Mouse (Mus musculus): ENCODE measurements around the gene Idua. TPM values are rescaled to one million over a fixed set of nuclear protein-coding genes. Genes with fewer than 3 reads are reported as not detected.

The Idua gene
- total and polyA plus RNA-seq, 3 experiments = 2.3 to 10.6 (median 5.8) TPM

DNA sequence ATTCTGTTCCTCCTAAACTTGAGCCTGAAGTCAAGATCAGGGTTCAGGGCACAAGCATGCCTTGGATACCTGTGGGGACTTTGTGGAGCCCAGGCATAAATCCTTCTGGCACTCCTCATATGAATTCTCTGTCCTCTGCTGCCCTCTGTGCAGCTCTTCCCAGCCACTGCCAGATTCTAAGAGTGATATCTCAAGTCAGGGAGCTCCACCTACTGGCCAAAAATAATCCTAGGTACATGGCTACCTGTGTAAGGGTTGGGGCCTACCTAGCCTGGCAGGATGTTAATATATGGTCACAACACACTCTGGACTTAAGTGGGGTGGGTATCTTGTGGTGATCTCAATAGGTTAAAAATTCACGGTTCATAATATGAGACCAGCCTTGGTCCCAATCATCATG, 8.3 kb upstream of the Idua start:
- H3K27me3 ChIP-seq (replicated peaks) = no peaks in the 10 kb centered on the region
- no peak overlapping the region for H3K4me2 ChIP-seq (ENCODE audit: insufficient read depth, low read depth, poor library complexity, severe bottlenecking)
- H3K36me3 ChIP-seq (replicated peaks in 1 of 2; ENCODE audit: control insufficient read depth in 1 of 2, insufficient read depth in 1 of 2, low read length in 1 of 2) = peaks cover 73 to 98% of the 10 kb centered on the region in 2 experiments
- no peaks in the 10 kb centered on the region for H3K79me2 ChIP-seq (replicated peaks; ENCODE audit: control insufficient read depth, extremely low read depth, insufficient read depth, poor library complexity, severe bottlenecking)
- H3K9me3 ChIP-seq (replicated peaks; ENCODE audit: low read length) = no peaks in the 10 kb centered on the region
- in situ Hi-C loops (cut with MboI; ENCODE audit: low pct_ligation_motif_present, low pct_unique_long_range_greater_than_20kb, low sequenced_read_pairs) = loop anchor here (25.0 kb wide), 1 partner anchor 215 kb away; the partner anchor contains the start of genes Atp5k and Mfsd7a
- TF ChIP-seq ZNF384 (IDR thresholded peaks at IDR 0.05; ENCODE audit: low read depth, low read length) (no peak), RCOR1 (conservative IDR thresholded peaks at IDR 0.05; ENCODE audit: low read depth, low read length) (no peak), ZKSCAN1 (IDR thresholded peaks at IDR 0.05; ENCODE audit: borderline replicate concordance, low read depth, low read length) (no peak), NRF1 (IDR thresholded peaks at IDR 0.05; ENCODE audit: low read depth, low read length) (no peak), SIN3A (IDR thresholded peaks at IDR 0.05; ENCODE audit: low read length) (no peak), ZC3H11A (IDR thresholded peaks at IDR 0.05; ENCODE audit: low read depth, low read length) (no peak), USF1 (IDR thresholded peaks at IDR 0.05; ENCODE audit: low read depth, low read length) (no peak), TBP (conservative IDR thresholded peaks at IDR 0.05; ENCODE audit: low read depth, low read length) (no peak), RAD21 (IDR thresholded peaks at IDR 0.05; ENCODE audit: low read depth, low read length) (peak; percentile 76), SMC3 (IDR thresholded peaks at IDR 0.05; ENCODE audit: low read depth, low read length) (peak; percentile 68), MAZ (IDR thresholded peaks at IDR 0.05; ENCODE audit: low read depth, low read length) (no peak), POLR2A (IDR thresholded peaks at IDR 0.05; ENCODE audit: low read depth, low read length) (no peak), BHLHE40 (IDR thresholded peaks at IDR 0.05; ENCODE audit: low read depth, low read length) (no peak), MEF2A (IDR thresholded peaks at IDR 0.05; ENCODE audit: borderline replicate concordance, low read depth, low read length) (no peak), CTCF (conservative IDR thresholded peaks at IDR 0.05 in 1 of 2, IDR thresholded peaks at IDR 0.05 in 1 of 2; ENCODE audit: low read depth in 2 of 2, low read length in 2 of 2) (peak; percentile 11 to 93; a peak in 2 of 4 replicates)
- H3K9ac ChIP-seq (ENCODE audit: insufficient read depth, low read depth) = no peak overlapping the region
- DNase-seq (ENCODE audit: extremely low read depth) = peak; percentile 57
- H3K4me1 ChIP-seq (ENCODE audit: control insufficient read depth in 1 of 2, insufficient read depth in 2 of 2) = no peaks in the 10 kb centered on the region
- no peak overlapping the region for H3K4me3 ChIP-seq (replicated peaks in 1 of 3; ENCODE audit: low read depth in 2 of 3, low read length in 2 of 3, poor library complexity in 1 of 3)
- dilution Hi-C loops (cut with MboI; ENCODE audit: extremely low pct_ligation_motif_present, extremely low pct_unique_long_range_greater_than_20kb, low sequenced_read_pairs) = no loop called here
- H3K27ac ChIP-seq (ENCODE audit: insufficient read depth, low read depth) = no peak overlapping the region

GRCm38 (mm10) chr5:108653341-108653740, 6.8 kb upstream of the Idua start:
- in situ Hi-C loops (cut with MboI; ENCODE audit: low pct_ligation_motif_present, low pct_unique_long_range_greater_than_20kb, low sequenced_read_pairs) = loop anchor here (25.0 kb wide), 1 partner anchor 216 kb away; the partner anchor contains the start of genes Atp5k and Mfsd7a
- no peak overlapping the region for H3K4me2 ChIP-seq (ENCODE audit: insufficient read depth, low read depth, poor library complexity, severe bottlenecking)
- peaks cover 73 to 98% of the 10 kb centered on the region in 2 experiments for H3K36me3 ChIP-seq (replicated peaks in 1 of 2; ENCODE audit: control insufficient read depth in 1 of 2, insufficient read depth in 1 of 2, low read length in 1 of 2)
- no peak overlapping the region for H3K27ac ChIP-seq (ENCODE audit: insufficient read depth, low read depth)
- H3K4me1 ChIP-seq (ENCODE audit: control insufficient read depth in 1 of 2, insufficient read depth in 2 of 2) = peaks cover 0 to 6% of the 10 kb centered on the region in 2 experiments; a peak in 1 of 4 replicates
- no peaks in the 10 kb centered on the region for H3K27me3 ChIP-seq (replicated peaks)
- no peak overlapping the region for H3K4me3 ChIP-seq (replicated peaks in 1 of 3; ENCODE audit: low read depth in 2 of 3, low read length in 2 of 3, poor library complexity in 1 of 3)
- H3K9ac ChIP-seq (ENCODE audit: insufficient read depth, low read depth) = no peak overlapping the region
- no peaks in the 10 kb centered on the region for H3K79me2 ChIP-seq (replicated peaks; ENCODE audit: control insufficient read depth, extremely low read depth, insufficient read depth, poor library complexity, severe bottlenecking)
- dilution Hi-C loops (cut with MboI; ENCODE audit: extremely low pct_ligation_motif_present, extremely low pct_unique_long_range_greater_than_20kb, low sequenced_read_pairs) = no loop called here
- no peak for DNase-seq (ENCODE audit: extremely low read depth)
- H3K9me3 ChIP-seq (replicated peaks; ENCODE audit: low read length) = no peaks in the 10 kb centered on the region
- TF ChIP-seq MAZ (IDR thresholded peaks at IDR 0.05; ENCODE audit: low read depth, low read length) = no peak
- TF ChIP-seq MYC (IDR thresholded peaks at IDR 0.05; ENCODE audit: low read depth, low read length) = no peak
- no peak for TF ChIP-seq CHD2 (IDR thresholded peaks at IDR 0.05; ENCODE audit: low read length)
- TF ChIP-seq CTCF (conservative IDR thresholded peaks at IDR 0.05 in 1 of 2, IDR thresholded peaks at IDR 0.05 in 1 of 2; ENCODE audit: low read depth in 2 of 2, low read length in 2 of 2) = no peak
- TF ChIP-seq JUN (IDR thresholded peaks at IDR 0.05; ENCODE audit: insufficient read depth, low read depth, low read length) = no peak
- no peak for TF ChIP-seq RAD21 (IDR thresholded peaks at IDR 0.05; ENCODE audit: low read depth, low read length)
- no peak for TF ChIP-seq ZKSCAN1 (IDR thresholded peaks at IDR 0.05; ENCODE audit: borderline replicate concordance, low read depth, low read length)
- TF ChIP-seq BHLHE40 (IDR thresholded peaks at IDR 0.05; ENCODE audit: low read depth, low read length) = no peak
- TF ChIP-seq JUND (conservative IDR thresholded peaks at IDR 0.05; ENCODE audit: low read depth, low read length) = no peak
- TF ChIP-seq UBTF (IDR thresholded peaks at IDR 0.05; ENCODE audit: low read depth, low read length) = no peak
- no peak for TF ChIP-seq PAX5 (IDR thresholded peaks at IDR 0.05; ENCODE audit: low read length)
